Mouse (Mus musculus): Measurements from ENCODE around the gene Hist1h2bb. TPM values are rescaled to one million over a fixed set of nuclear protein-coding genes. Genes with fewer than 3 reads are reported as not detected.
"Not testable (repeated sequence)": the region's sequence is repeated elsewhere in the genome, so short reads cannot be mapped to it uniquely, and the experiment has no call there.

The Hist1h2bb gene
- polyA plus RNA-seq (2012; fragmentation: generic; extraction: Trizol), result 1.3 TPM

DNA sequence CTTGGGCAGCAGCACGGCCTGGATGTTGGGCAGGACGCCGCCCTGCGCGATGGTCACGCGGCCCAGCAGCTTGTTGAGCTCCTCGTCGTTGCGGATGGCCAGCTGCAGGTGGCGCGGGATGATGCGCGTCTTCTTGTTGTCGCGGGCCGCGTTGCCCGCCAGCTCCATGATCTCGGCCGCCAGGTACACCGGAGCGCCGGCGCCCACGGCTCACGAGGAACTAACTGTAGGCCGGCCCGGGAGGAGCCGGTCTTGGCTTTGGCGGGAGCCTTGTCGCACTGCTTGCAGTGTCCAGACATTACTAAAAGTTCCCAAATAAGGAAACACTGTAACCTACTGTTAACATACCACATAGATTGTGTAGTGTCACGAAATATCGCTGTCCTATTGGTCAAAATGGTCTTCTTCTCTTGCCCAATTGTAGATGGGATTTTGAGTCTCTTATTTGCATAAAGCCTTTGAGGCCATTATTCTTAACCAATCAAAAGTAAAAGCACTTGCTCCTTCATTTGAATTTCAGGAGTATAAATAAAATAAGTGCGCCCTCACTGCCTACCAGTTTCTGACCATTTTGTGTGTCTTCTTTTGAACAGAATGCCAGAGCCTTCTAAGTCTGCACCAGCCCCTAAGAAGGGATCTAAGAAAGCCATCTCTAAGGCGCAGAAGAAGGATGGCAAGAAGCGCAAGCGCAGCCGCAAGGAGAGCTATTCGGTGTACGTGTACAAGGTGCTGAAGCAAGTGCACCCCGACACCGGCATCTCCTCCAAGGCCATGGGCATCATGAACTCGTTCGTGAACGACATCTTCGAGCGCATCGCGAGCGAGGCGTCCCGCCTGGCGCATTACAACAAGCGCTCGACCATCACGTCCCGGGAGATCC, at the start of gene Hist1h2bb:
Hist1h2bb (plus strand) TSS at position 534 of the 880 bp plus-strand sequence.
- TF ChIP-seq POLR2A (IDR thresholded peaks at IDR 0.05; ENCODE audit: insufficient read length, low read depth) (peak; percentile 41), POLR2AphosphoS2 (IDR thresholded peaks at IDR 0.05; ENCODE audit: insufficient read length, low read depth) (peak; percentile 98), SRF (IDR thresholded peaks at IDR 0.05; ENCODE audit: control insufficient read depth, insufficient read length, low read depth) (peak; percentile 95)
- H3ac ChIP-seq (ENCODE audit: control insufficient read depth, insufficient read length); H3K79me2 ChIP-seq (ENCODE audit: control insufficient read depth, insufficient read depth); H3K27me3 ChIP-seq (ENCODE audit: control insufficient read depth, insufficient read depth, insufficient read length); H3K36me3 ChIP-seq (ENCODE audit: control insufficient read depth, insufficient read depth): not testable (repeated sequence)
- Histone ChIP-seq H3K4me2 (ENCODE audit: low read depth) (peak within 1 kb of the TSS; percentile 94), H3K4me3 (peak within 1 kb of the TSS; percentile 19)

DNA sequence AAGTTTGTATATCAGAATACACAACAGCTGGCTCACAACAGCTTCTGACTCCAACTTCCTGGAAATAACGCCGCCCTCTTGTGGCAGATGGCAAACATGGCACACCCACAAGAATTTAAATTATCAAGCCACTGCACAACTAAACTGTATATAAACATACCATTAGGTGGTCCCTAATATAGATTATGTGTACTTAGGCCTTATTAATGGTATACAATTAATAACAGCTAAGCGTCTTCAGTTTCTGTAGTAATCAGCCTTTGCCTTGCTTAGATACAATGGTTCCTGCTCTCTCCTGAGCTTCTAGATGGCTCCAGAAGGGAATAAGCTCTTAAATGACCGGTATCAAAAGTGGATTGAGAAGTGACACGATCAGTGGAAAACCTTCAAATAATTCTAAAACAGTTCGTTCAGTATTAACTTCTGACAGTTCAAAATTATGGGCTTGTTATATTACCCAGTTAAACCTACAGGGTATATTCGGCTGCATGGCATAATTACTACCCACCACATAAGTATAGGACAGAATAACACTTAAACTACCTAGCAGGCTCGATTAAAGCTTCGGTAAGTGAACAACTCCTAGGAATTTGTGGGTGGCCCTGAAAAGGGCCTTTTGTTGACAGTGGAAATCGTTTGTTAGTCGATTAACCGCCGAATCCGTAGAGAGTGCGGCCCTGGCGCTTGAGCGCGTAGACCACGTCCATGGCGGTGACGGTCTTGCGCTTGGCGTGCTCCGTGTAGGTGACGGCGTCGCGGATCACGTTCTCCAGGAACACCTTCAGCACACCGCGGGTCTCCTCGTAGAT, 48.8 kb upstream of the Hist1h2bb start:
- no peaks in the 10 kb centered on the region for H3K36me3 ChIP-seq (ENCODE audit: control insufficient read depth, insufficient read depth)
- peak overlapping the region; percentile 80 for H3K4me2 ChIP-seq (ENCODE audit: low read depth)
- H3K4me3 ChIP-seq, result peak overlapping the region; percentile 19
- no peak for TF ChIP-seq TCF3 (IDR thresholded peaks at IDR 0.05; ENCODE audit: insufficient read length, low read depth)
- no peak for TF ChIP-seq MYOG (IDR thresholded peaks at IDR 0.05; ENCODE audit: control insufficient read depth in 1 of 3, insufficient read depth in 1 of 3, insufficient read length in 2 of 3, low read depth in 2 of 3)
- no peak for TF ChIP-seq SRF (IDR thresholded peaks at IDR 0.05; ENCODE audit: control insufficient read depth, insufficient read length, low read depth)
- no peak for TF ChIP-seq TCF12 (IDR thresholded peaks at IDR 0.05; ENCODE audit: insufficient read depth, poor library complexity, severe bottlenecking)
- no peak for TF ChIP-seq POLR2AphosphoS2 (IDR thresholded peaks at IDR 0.05; ENCODE audit: insufficient read length, low read depth)
- peak in 1 of 3 experiments; percentile 30 for TF ChIP-seq MYOD1 (IDR thresholded peaks at IDR 0.05; ENCODE audit: control insufficient read depth in 1 of 3, insufficient read length in 2 of 3, low read depth in 2 of 3)
- TF ChIP-seq POLR2A (IDR thresholded peaks at IDR 0.05; ENCODE audit: insufficient read length, low read depth), result peak; percentile 45
- no peak for TF ChIP-seq USF1 (IDR thresholded peaks at IDR 0.05; ENCODE audit: low read depth)
- no peak for TF ChIP-seq CEBPB (IDR thresholded peaks at IDR 0.05; ENCODE audit: insufficient read depth, poor library complexity, severe bottlenecking)
- H3K27me3 ChIP-seq (ENCODE audit: control insufficient read depth, insufficient read depth, insufficient read length), result no peaks in the 10 kb centered on the region
- no peaks in the 10 kb centered on the region for H3K79me2 ChIP-seq (ENCODE audit: control insufficient read depth, insufficient read depth)
- no peak overlapping the region for H3ac ChIP-seq (ENCODE audit: control insufficient read depth, insufficient read length)

DNA sequence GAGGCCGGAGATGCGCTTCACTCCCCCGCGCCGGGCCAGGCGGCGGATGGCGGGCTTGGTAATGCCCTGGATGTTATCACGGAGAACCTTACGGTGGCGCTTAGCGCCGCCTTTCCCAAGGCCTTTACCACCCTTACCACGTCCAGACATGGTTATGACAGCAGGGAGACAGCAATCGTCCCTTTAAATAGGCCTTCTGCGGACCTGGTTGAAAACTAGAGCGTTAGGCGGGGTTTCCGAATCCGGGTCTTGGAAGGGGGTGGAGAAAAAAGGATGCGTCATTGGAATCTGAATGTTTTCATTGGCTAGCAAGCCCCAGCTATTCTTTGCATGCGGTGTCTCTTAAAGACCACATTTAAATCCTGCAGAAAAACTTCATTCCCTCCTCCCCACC, 48.2 kb upstream of the Hist1h2bb start, which contains the start of gene Hist1h4c:
Hist1h4c (minus strand) TSS at position 155 of the 394 bp plus-strand sequence.
- no peaks in the 10 kb centered on the region for H3K27me3 ChIP-seq (ENCODE audit: control insufficient read depth, insufficient read depth, insufficient read length)
- peak; percentile 99 for TF ChIP-seq POLR2AphosphoS2 (IDR thresholded peaks at IDR 0.05; ENCODE audit: insufficient read length, low read depth)
- TF ChIP-seq REST (IDR thresholded peaks at IDR 0.05; ENCODE audit: insufficient read depth, insufficient read length), result no peak
- peak; percentile 97 for TF ChIP-seq POLR2A (IDR thresholded peaks at IDR 0.05; ENCODE audit: insufficient read length, low read depth)
- TF ChIP-seq CEBPB (IDR thresholded peaks at IDR 0.05; ENCODE audit: insufficient read depth, poor library complexity, severe bottlenecking), result 0 out of 2 replicates have a peak, but pooled peaks have one; percentile 39
- no peak within 1 kb of the TSS for H3ac ChIP-seq (ENCODE audit: control insufficient read depth, insufficient read length)
- H3K79me2 ChIP-seq (ENCODE audit: control insufficient read depth, insufficient read depth), result no peaks in the 10 kb centered on the region
- H3K36me3 ChIP-seq (ENCODE audit: control insufficient read depth, insufficient read depth), result no peaks in the 10 kb centered on the region
- H3K4me3 ChIP-seq, result peak within 1 kb of the TSS; percentile 19
- H3K4me2 ChIP-seq (ENCODE audit: low read depth), result peak within 1 kb of the TSS; percentile 99

DNA sequence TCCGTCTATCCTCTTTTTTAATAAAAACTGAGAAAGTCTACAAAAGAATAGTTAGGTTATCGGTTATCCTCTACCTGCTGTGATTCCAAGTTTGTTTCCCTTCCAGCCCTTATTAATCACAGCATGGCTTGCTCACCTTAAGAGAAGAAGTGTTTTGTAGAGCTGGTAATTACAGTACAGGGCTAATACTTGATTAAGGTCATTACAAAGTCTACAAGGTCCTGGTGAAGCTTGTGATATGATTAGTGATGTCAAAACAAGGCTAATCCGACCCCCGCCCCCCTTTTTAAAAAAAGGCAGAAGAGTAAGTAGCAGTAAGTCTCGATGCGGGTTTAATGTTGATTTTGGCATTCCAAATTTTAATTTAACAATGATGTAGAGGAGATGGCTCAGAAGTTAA, 47.5 kb upstream of the Hist1h2bb start:
- TF ChIP-seq POLR2AphosphoS2 (IDR thresholded peaks at IDR 0.05; ENCODE audit: insufficient read length, low read depth), result no peak
- TF ChIP-seq REST (IDR thresholded peaks at IDR 0.05; ENCODE audit: insufficient read depth, insufficient read length), result no peak
- no peak for TF ChIP-seq MAX (IDR thresholded peaks at IDR 0.05; ENCODE audit: low read depth)
- Histone ChIP-seq H3K4me3 (no peak overlapping the region), H3K27me3 (ENCODE audit: control insufficient read depth, insufficient read depth, insufficient read length) (no peaks in the 10 kb centered on the region), H3ac (ENCODE audit: control insufficient read depth, insufficient read length) (no peak overlapping the region), H3K79me2 (ENCODE audit: control insufficient read depth, insufficient read depth) (no peaks in the 10 kb centered on the region), H3K4me2 (ENCODE audit: low read depth) (peak overlapping the region; percentile 99), H3K36me3 (ENCODE audit: control insufficient read depth, insufficient read depth) (no peaks in the 10 kb centered on the region)

DNA sequence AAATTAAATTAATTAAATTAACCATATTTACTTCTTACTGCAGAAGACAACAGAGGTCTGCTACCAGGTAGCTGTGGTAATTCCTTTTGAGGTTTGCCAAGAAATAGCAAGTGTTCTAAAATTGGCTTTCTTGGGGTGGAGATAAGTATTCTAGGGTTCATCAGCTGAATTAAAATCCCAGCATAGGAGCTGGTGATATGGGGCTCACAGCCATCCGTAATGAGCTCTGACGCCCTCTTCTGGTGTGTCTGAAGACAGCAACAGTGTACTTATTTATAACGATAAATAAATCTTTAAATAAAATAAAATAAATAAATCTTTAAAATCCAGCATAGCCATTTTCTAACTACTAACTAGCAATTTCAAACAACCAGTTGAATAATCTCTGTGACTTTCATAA, 46.8 kb upstream of the Hist1h2bb start:
- H3K27me3 ChIP-seq (ENCODE audit: control insufficient read depth, insufficient read depth, insufficient read length), result no peaks in the 10 kb centered on the region
- no peaks in the 10 kb centered on the region for H3K36me3 ChIP-seq (ENCODE audit: control insufficient read depth, insufficient read depth)
- TF ChIP-seq REST (IDR thresholded peaks at IDR 0.05; ENCODE audit: insufficient read depth, insufficient read length) (no peak), MYOG (IDR thresholded peaks at IDR 0.05; ENCODE audit: control insufficient read depth in 1 of 3, insufficient read depth in 1 of 3, insufficient read length in 2 of 3, low read depth in 2 of 3) (no peak), SRF (IDR thresholded peaks at IDR 0.05; ENCODE audit: control insufficient read depth, insufficient read length, low read depth) (no peak), MYOD1 (IDR thresholded peaks at IDR 0.05; ENCODE audit: control insufficient read depth in 1 of 3, insufficient read length in 2 of 3, low read depth in 2 of 3) (no peak), MAX (IDR thresholded peaks at IDR 0.05; ENCODE audit: low read depth) (no peak), CEBPB (IDR thresholded peaks at IDR 0.05; ENCODE audit: insufficient read depth, poor library complexity, severe bottlenecking) (no peak), POLR2A (IDR thresholded peaks at IDR 0.05; ENCODE audit: insufficient read length, low read depth) (no peak)
- no peak overlapping the region for H3K4me3 ChIP-seq
- H3K4me2 ChIP-seq (ENCODE audit: low read depth), result no peak overlapping the region
- H3K79me2 ChIP-seq (ENCODE audit: control insufficient read depth, insufficient read depth), result no peaks in the 10 kb centered on the region
- H3ac ChIP-seq (ENCODE audit: control insufficient read depth, insufficient read length), result no peak overlapping the region
